Mouse (Mus musculus): ENCODE measurements around the gene Xylt1. TPM values are rescaled to one million over a fixed set of nuclear protein-coding genes. Genes with fewer than 3 reads are reported as not detected.

Gene Xylt1
- polyA plus RNA-seq, 1 experiment from 2014 or later, result 7.9 TPM

DNA sequence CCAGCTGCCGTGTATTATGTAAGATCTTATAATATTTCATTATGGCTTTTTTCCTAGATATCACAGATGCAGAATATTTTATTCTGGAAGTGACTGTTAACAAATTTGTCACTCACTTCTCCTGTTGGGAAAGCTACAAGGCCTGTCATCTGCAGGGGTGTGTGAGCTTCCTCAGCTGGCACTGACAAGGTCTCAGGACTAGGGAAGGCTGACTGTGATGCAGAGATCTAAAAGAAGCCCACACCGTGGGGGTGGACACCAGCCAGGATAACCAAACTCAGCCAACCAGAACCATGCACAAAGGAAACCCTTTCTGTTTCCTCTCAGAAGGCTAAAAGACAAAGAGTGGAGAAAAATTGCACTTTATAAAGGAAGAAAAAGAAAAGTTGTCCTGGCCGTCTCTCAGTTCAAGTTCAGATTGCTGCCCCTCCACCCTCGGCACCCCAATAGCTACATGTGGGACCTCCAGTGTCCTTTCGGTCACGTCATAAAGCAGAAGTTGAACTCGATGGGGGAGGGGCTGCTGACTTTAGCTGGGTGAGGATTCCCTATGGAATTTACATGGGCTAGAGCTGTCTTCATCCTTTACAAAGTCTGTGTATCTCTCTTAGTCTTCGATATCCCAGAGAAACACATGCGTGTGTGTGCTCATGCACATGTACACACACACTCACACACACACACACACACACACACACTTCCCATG, 109.9 kb downstream of the Xylt1 start:
- H3K36me3 ChIP-seq (ENCODE audit: inconsistent target), result no peaks in the 10 kb centered on the region
- 36% methylated on average over 8 of the region's 9 CpGs for WGBS (ENCODE audit: missing documents)
- no peak overlapping the region for H3K4me3 ChIP-seq (ENCODE audit: inconsistent target)
- H3K27ac ChIP-seq, result peak overlapping the region; percentile 12
- no peaks in the 10 kb centered on the region for H3K79me2 ChIP-seq (ENCODE audit: inconsistent target)

DNA sequence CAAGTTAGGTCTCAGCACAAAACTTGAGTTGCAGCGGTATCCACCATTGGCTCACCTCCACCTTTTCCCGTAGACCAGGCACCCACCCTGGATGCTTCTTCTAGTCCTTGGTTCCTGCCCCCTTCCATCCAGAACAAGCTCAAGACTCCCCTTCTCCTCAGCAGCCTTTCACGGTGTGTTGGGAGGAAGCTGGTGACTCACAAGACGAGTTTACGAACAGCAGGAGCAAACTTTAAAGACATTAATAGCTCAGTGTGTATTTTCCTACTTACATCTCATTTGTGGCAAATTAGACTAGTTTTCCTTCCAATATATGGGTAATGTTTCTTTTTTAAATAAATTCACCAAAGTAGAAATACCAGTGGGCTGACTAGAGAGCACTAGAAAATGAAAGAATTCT, 110.7 kb downstream of the Xylt1 start:
- 67% methylated on average over 5 of the region's 5 CpGs for WGBS (ENCODE audit: missing documents)
- Histone ChIP-seq H3K27ac (peak overlapping the region; percentile 12), H3K4me3 (ENCODE audit: inconsistent target) (no peak overlapping the region), H3K79me2 (ENCODE audit: inconsistent target) (no peaks in the 10 kb centered on the region), H3K36me3 (ENCODE audit: inconsistent target) (no peaks in the 10 kb centered on the region)

DNA sequence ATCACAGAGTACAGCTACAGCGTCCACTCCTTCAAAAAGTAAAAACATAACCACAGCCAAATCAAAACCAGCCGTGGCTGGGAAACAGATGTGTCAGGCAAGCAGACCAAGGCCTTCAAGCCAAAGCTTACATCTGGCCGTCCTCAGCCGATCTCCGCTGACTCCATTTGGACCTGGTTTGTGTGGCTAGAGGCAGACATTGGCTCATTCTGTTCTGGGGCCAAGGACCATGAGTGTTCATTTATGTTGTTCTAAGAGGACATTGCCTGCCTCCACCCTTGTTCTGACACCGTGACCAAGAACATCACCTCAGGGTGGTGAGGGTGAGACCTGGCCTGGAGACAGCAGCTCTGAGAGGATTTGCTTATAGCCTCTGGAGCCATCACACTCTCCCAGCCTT, 113.4 kb downstream of the Xylt1 start:
- WGBS (ENCODE audit: missing documents), result 94% methylated on average over 6 of the region's 6 CpGs
- Histone ChIP-seq H3K4me3 (ENCODE audit: inconsistent target) (no peak overlapping the region), H3K79me2 (ENCODE audit: inconsistent target) (no peaks in the 10 kb centered on the region), H3K27ac (no peak overlapping the region), H3K36me3 (ENCODE audit: inconsistent target) (no peaks in the 10 kb centered on the region)

DNA sequence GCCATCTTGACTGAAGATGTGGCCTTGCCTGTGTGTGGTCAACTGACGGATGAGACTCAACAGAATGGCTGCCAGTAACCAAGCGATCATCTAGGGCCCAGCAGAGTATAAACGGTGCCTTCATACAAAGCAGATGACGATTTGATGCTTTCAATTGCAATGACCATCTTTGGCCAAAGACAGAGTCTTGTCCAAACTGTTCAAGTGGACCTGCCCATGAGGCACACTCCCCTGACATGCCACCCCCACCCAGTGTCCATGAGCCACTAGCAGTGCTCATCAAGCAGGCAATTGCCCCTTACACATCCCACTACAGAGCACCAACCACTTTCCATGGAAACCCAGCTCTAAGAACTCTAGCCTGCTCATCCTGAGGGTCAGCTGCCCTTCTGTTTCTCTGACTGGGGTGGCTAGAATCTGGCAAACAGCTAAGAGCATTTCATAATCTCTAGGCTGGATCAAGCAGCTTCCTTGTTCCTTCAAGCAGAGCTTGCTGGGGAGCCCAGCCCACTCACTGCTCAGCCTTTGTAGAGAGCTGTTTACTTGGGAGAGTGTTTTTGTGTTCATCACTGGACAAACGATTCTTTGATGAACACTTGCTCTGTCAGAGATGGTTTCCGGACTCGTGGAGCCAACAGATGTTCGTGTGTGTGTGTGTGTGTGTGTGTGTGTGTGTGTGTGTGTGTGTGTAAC, 114.0 kb downstream of the Xylt1 start:
- WGBS (ENCODE audit: missing documents), result 92% methylated on average over 8 of the region's 8 CpGs

DNA sequence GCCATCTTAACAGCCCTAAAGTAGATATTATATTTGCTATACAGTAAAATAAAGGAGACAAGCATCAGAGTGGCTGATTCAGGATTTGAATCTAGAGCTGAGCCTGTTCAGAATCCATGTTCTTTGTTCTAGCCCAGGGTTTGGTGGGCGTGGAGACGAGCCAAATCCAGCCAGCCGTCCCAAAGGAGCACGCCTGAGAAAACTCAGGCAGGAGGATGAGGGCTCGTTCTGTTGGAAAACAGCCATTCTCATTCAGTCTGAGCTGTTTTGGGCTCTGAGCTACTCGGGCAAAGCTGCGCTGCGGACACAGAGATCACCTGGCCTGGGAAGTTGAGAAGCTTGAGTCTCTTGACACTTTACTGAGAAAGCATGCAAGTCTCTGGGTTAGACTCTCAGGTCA, 115.0 kb downstream of the Xylt1 start:
- 100% methylated on average over 8 of the region's 8 CpGs for WGBS (ENCODE audit: missing documents)
- Histone ChIP-seq H3K36me3 (ENCODE audit: inconsistent target) (no peaks in the 10 kb centered on the region), H3K4me3 (ENCODE audit: inconsistent target) (no peak overlapping the region), H3K27ac (no peak overlapping the region), H3K79me2 (ENCODE audit: inconsistent target) (no peaks in the 10 kb centered on the region)

More for the DNA sequence above, 114.0 kb downstream of the Xylt1 start:
- H3K4me3 ChIP-seq (ENCODE audit: inconsistent target), result no peak overlapping the region
- H3K36me3 ChIP-seq (ENCODE audit: inconsistent target), result no peaks in the 10 kb centered on the region
- H3K79me2 ChIP-seq (ENCODE audit: inconsistent target), result no peaks in the 10 kb centered on the region
- no peak overlapping the region for H3K27ac ChIP-seq

DNA sequence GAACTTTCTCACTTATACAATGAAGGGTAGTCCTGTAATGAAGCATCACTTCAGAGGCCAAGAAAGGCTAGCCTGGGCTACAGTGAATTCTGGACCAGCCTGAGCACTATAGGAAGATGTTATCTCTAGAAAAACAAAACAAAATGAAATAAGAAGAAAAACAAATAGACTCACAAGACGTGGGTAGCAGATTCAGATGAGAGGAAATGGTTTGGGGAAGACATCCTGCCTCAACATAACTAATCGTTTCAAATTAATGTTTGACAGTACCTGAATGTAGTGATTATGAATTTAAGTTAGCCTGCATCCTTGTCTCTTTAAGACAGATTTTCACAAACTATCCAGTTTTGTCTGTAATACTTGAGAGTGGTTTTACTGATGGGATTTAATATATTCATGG, 117.4 kb downstream of the Xylt1 start:
- Histone ChIP-seq H3K79me2 (ENCODE audit: inconsistent target) (no peaks in the 10 kb centered on the region), H3K4me3 (ENCODE audit: inconsistent target) (no peak overlapping the region), H3K27ac (no peak overlapping the region), H3K36me3 (ENCODE audit: inconsistent target) (no peaks in the 10 kb centered on the region)
- 45% methylated on average over 2 of the region's 2 CpGs for WGBS (ENCODE audit: missing documents)

DNA sequence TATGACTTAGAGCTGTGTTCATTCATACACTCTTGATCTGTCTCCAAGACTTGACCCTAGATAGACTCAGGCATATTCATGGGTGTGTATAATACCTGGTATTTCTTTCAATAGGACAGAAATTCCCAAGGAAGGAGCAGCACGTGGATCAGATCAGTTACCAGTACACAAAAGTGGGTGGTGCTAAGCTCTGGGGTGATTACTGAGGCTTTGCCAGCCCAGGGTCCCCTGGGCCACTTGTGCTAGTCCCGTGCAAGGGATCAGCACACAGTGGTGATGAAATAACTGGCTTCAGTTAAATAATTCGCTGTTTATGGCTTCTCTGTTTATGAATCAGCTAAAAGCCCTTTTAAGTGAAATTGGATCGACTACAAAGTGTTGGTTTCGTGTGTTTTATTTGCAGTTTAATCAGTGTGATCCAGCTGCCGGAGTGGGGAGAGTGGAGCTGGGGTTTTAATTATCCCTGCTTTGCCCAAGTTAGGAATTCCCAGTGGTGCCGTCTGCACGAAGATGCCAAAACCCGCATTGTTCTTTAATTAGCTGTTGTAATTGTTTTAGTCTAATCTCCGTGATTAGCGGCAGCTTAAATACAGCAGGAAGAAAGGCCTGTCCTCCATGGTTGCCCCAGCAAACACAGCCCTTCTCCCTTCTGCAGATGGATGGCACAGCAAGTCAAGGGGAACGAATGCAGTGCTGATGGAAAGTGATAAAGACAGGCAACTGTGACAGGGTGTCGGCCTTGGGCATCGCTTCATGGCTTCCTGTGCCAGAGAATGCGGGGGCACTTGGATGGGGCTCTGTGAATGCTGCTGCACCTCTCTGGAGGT, 120.8 kb downstream of the Xylt1 start:
- 90% methylated on average over 15 of the region's 15 CpGs for WGBS (ENCODE audit: missing documents)
- H3K79me2 ChIP-seq (ENCODE audit: inconsistent target), result no peaks in the 10 kb centered on the region
- H3K36me3 ChIP-seq (ENCODE audit: inconsistent target), result no peaks in the 10 kb centered on the region
- H3K4me3 ChIP-seq (ENCODE audit: inconsistent target), result no peak overlapping the region
- no peak overlapping the region for H3K27ac ChIP-seq

DNA sequence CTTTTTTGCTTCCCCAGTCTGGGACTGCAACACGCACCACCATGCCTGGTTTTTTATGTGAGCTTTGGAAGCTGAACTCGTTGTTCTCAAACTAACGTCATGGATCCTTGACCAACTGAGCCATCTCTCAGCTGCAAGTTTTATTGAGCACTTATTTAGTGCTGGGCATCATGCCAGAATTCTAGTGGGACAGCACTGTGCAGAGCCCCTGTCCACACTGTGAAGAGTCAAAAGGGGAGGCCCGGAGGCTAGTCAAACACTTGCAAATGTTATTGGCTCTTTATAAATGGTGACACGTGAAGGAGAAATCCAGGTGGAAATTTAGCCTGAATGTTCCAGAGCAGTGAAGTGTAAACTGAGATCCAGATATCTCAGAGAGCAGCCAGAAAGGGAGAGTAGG, 121.6 kb downstream of the Xylt1 start:
- Histone ChIP-seq H3K79me2 (ENCODE audit: inconsistent target) (no peaks in the 10 kb centered on the region), H3K36me3 (ENCODE audit: inconsistent target) (no peaks in the 10 kb centered on the region), H3K4me3 (ENCODE audit: inconsistent target) (no peak overlapping the region), H3K27ac (no peak overlapping the region)
- WGBS (ENCODE audit: missing documents), result 95% methylated on average over 4 of the region's 5 CpGs

DNA sequence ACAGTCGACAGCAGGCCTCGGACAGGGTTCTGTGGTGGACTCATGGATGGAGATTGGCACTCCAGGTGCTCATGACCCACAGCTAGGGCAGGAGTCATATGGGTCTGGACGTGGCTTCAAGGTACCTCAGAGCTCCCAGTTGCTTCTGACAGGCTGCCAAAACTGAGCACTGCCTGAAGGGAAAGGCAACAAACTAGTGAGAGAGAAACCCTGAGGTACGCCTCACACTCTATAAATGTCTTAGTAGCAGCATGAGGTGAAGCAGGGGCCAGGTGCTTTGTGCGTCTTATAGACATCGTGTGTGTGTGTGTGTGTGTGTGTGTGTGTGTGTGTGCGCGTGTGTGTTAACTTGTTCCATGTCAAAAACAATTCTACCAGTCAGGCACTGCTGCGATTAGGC, 122.9 kb downstream of the Xylt1 start:
- WGBS (ENCODE audit: missing documents), result 87% methylated on average over 8 of the region's 9 CpGs
- no peaks in the 10 kb centered on the region for H3K79me2 ChIP-seq (ENCODE audit: inconsistent target)
- no peak overlapping the region for H3K4me3 ChIP-seq (ENCODE audit: inconsistent target)
- no peak overlapping the region for H3K27ac ChIP-seq
- H3K36me3 ChIP-seq (ENCODE audit: inconsistent target), result no peaks in the 10 kb centered on the region

DNA sequence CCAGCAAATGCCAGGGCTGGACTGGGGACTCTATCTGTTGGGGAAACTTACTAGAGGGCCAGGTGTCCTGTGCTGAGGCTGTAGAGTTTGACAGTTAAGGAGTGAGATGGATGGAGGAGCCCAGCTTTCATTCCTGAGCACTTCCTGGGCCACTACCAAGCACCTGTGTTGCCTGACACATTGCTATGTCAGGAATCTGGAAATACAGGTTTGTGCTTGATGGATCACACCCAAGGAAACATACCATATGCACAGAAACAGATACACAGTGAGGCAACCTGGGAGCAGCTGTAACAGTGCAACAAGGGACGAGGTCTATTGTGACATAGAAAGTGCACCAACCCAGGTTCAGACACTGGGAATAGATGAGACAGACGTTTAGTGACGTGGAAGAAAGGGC, 125.0 kb downstream of the Xylt1 start:
- Histone ChIP-seq H3K27ac (no peak overlapping the region), H3K4me3 (ENCODE audit: inconsistent target) (no peak overlapping the region), H3K36me3 (ENCODE audit: inconsistent target) (no peaks in the 10 kb centered on the region), H3K79me2 (ENCODE audit: inconsistent target) (no peaks in the 10 kb centered on the region)
- 91% methylated on average over 3 of the region's 3 CpGs for WGBS (ENCODE audit: missing documents)

DNA sequence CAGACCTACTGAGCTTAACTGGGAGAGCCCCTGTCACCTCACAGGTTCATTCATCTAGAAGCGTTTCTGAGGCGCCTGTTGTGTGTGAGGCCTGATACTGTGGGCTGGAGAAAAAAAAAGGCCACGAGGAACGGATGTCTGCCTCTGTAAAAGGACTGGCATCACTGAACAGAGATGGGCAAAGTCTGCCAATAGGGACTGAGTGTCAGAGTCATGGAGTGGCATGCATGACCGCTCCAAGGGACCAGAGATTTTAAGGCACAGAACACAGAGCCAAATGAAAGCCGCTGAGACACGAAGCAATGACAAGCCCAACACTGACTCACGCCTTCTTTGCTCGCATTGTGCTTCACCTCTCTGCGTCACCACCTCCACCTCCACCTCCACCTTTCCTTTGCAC, 126.6 kb downstream of the Xylt1 start:
- H3K27ac ChIP-seq, result no peak overlapping the region
- no peaks in the 10 kb centered on the region for H3K36me3 ChIP-seq (ENCODE audit: inconsistent target)
- H3K79me2 ChIP-seq (ENCODE audit: inconsistent target), result no peaks in the 10 kb centered on the region
- H3K4me3 ChIP-seq (ENCODE audit: inconsistent target), result no peak overlapping the region
- WGBS (ENCODE audit: missing documents), result 97% methylated on average over 10 of the region's 10 CpGs

DNA sequence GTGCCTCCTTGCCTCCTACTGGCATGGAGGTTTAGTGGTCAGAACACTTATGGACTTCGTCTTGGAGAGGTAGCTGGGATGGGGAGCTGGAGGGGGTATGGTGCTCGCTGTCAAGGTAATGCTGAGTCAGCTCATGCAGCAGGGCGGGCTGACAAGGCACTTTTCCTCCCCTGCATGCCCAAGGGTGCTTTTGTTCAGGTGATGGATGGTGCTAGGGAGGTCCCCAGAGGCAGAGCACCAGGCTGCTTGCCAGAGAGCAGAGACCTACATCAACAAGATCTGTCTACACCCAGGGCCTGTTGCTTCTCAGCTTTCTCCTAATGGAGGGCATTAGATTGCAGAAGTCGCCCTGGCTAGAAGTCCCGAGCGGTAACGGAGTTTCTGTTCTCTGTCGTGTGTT, 127.3 kb downstream of the Xylt1 start:
- no peak overlapping the region for H3K4me3 ChIP-seq (ENCODE audit: inconsistent target)
- no peak overlapping the region for H3K27ac ChIP-seq
- no peaks in the 10 kb centered on the region for H3K79me2 ChIP-seq (ENCODE audit: inconsistent target)
- WGBS (ENCODE audit: missing documents), result 86% methylated on average over 8 of the region's 8 CpGs
- no peaks in the 10 kb centered on the region for H3K36me3 ChIP-seq (ENCODE audit: inconsistent target)

DNA sequence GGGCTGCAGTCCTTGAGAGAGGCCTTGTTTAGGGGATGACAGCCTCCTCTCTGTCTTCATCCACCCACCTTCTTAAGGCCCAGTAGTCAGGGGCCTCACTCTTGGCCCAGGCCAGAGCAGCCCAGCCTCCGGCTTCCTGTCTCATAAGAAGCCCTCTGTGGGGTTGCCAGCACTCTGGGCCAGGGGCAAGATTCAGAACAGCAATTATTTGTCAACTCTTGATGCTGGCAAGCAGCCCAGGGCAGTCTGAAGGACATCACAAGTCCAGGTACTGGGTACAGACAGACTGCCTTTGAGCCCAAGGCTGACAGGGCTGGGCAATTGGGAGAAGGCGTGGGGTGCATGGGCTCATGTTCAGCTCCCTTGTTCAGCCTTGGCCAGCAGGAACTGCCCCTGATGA, 129.3 kb downstream of the Xylt1 start:
- H3K79me2 ChIP-seq (ENCODE audit: inconsistent target), result no peaks in the 10 kb centered on the region
- H3K36me3 ChIP-seq (ENCODE audit: inconsistent target), result no peaks in the 10 kb centered on the region
- WGBS (ENCODE audit: missing documents), result 98% methylated on average over 2 of the region's 2 CpGs
- no peak overlapping the region for H3K27ac ChIP-seq
- H3K4me3 ChIP-seq (ENCODE audit: inconsistent target), result no peak overlapping the region

DNA sequence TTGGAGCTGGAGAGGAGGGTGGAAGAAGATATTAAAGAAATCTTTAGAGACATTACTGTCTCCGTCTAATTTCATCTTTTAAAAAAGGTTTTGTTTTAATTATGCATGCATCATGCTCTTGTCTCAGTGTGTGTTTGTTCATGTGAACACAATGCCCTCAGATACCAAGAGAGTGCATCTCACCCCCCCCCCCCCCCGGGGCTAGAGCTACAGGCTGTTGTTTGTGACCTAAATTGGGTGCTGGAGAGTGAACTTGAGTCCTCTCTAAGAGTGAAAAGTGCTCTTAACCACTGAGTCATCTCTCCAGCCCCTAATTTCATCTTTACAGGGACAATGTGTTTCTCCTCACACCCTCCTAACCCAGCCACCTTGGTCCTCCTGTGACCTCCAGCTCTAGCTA, 131.5 kb downstream of the Xylt1 start:
- 100% methylated on average over 1 of the region's 2 CpGs for WGBS (ENCODE audit: missing documents)
- H3K36me3 ChIP-seq (ENCODE audit: inconsistent target), result no peaks in the 10 kb centered on the region
- H3K79me2 ChIP-seq (ENCODE audit: inconsistent target), result no peaks in the 10 kb centered on the region
- no peak overlapping the region for H3K27ac ChIP-seq
- H3K4me3 ChIP-seq (ENCODE audit: inconsistent target), result no peak overlapping the region

DNA sequence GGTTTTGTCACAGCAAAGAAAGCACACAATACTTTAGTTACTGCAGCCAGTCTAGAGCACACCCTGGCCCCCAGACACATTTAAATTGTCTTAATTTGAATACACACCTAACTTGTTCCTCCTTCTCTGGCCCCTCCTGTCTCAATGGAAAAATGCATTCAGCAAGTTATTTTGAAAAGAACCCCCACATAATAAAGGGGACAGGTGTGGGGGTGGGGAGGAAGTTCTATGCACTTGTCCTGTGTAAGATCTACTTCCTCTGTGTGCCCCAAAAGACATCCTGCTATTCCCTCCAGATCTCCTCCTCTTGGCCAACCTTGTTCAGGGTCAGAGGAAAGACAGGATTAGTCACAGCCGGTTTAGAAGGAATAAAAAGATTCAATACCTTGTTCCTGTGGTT, 135.0 kb downstream of the Xylt1 start:
- 56% methylated on average over 1 of the region's 1 CpGs for WGBS (ENCODE audit: missing documents)
- Histone ChIP-seq H3K27ac (no peak overlapping the region), H3K4me3 (ENCODE audit: inconsistent target) (no peak overlapping the region), H3K36me3 (ENCODE audit: inconsistent target) (no peaks in the 10 kb centered on the region), H3K79me2 (ENCODE audit: inconsistent target) (no peaks in the 10 kb centered on the region)

Measured in macrophage (primary cell).